Mouse (Mus musculus): Measurements from ENCODE around the gene Dcaf12l1. TPM values are rescaled to one million over a fixed set of nuclear protein-coding genes. Genes with fewer than 3 reads are reported as not detected.
A peak's percentile ranks its signal among the peaks of the same experiment; 100 is the strongest.
"Not testable (repeated sequence)": the region's sequence is repeated elsewhere in the genome, so short reads cannot be mapped to it uniquely, and the experiment has no call there.

Gene Dcaf12l1
- polyA plus RNA-seq (2015; fragmentation: Nextera tagmentation; extraction: Ambion mirVana), result 5.3 TPM in 2 replicates

DNA sequence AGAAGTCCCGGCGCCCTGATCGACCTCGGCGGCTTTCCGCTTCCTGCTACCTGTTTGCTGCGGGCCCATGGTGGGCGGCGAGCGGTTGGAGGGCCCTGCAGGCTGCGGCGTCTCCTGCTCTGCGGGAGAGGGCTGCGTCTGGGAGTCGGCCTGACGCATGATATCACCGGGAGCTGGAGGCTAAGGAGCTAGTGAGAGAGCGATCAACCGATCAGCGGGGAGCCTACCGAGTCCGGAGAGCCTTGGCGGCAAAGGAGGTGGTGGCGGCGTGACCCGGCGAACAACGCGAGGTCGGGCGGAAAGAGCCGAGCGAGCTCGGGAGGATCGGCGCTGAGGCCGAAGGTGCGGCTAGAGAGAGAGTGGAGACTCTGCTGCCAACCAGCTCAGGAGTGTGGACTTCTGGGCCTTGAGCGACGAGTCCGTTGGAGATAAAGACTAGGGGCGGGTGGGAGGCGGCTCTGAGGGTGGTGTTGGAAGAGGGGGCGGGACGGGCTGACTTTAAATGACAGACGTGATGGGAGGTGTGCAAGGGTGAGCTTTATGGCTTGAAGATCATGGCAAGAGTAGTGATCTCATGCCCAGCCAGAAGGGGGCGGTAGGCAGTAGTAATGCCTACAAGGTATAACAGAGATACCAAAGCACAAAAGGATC is at the start of gene Dcaf12l1:
Gene Dcaf12l1, minus strand, starts transcription at position 437 of the 651 bp plus-strand sequence.
- no peaks in the 10 kb centered on the region for H3K36me3 ChIP-seq
- ATAC-seq, result peak; percentile 99
- no peak within 1 kb of the TSS for H3K27ac ChIP-seq
- H3K9me3 ChIP-seq, result no peaks in the 10 kb centered on the region
- WGBS, result 20% methylated on average over 47 of the region's 47 CpGs
- no peaks in the 10 kb centered on the region for H3K4me1 ChIP-seq (replicated peaks)
- peak within 1 kb of the TSS; percentile 83 for H3K4me2 ChIP-seq (replicated peaks)
- peak within 1 kb of the TSS; percentile 50 for H3K9ac ChIP-seq
- no peaks in the 10 kb centered on the region for H3K27me3 ChIP-seq (replicated peaks)
- H3K4me3 ChIP-seq (replicated peaks), result peak within 1 kb of the TSS; percentile 43

DNA sequence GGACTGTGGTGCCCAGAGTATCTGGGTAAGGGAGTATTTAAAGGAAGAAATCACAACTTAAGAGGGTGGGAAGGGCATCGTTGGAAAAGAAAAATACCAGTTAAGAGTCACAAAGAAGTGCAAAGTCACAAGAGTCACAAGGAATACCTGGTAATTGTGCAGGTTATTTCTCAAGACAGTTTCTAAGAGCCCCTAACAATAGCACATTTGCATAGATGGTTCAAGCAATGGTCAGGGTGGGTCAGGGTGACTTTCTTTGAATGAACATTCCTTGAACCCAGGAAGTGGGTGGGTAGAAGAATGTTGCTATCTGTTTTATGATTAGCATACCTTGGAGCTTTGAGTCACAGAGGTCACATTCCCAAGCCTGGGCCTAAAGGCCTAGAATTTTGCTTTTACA is 19.4 kb upstream of the Dcaf12l1 start:
- not testable (repeated sequence) for H3K9me3 ChIP-seq; H3K4me3 ChIP-seq (replicated peaks); H3K27ac ChIP-seq; H3K9ac ChIP-seq; H3K36me3 ChIP-seq; ATAC-seq; H3K4me1 ChIP-seq (replicated peaks); H3K27me3 ChIP-seq (replicated peaks); H3K4me2 ChIP-seq (replicated peaks)
- WGBS, result 57% methylated on average over 1 of the region's 1 CpGs

DNA sequence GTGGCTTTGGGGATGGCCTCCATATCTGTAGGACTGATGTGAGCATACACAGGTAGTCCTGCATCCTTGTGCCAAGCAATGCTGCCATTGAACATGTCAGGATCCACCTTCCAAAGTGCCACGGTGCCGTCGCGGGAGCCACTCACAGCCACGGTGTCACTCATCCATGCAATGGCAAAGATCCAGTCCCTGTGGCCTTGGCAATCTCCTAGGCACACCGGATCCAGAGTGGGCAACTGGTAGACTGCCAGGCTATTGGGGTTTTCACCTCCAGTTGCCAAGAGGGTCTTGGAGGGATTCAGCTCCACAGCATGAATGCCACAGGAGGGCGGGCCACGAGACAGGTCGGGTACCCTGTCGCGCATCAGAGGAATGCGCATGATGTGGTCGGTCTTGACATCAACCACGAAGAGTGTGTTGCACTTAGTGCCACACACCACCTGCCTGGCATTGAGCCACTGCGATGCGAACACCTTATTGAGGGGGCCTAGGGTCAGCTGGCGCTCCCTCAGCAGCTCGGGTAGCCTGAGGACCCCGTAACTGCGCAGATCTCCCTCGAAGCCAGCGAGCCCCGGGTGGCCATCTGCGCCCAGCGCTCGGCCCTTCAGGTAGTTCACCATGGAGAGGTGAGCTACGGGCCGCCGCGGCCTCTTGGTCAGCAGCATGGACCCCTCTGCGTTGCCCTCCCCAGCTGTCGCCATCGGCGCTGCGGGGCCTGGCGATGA is 799 bp downstream of the Dcaf12l1 start:
- Histone ChIP-seq H3K4me1 (replicated peaks) (no peaks in the 10 kb centered on the region), H3K9me3 (no peaks in the 10 kb centered on the region), H3K36me3 (no peaks in the 10 kb centered on the region), H3K27me3 (replicated peaks) (no peaks in the 10 kb centered on the region), H3K4me3 (replicated peaks) (peak overlapping the region; percentile 43), H3K27ac (no peak overlapping the region), H3K9ac (peak overlapping the region; percentile 50), H3K4me2 (replicated peaks) (peak overlapping the region; percentile 83)
- 35% methylated on average over 36 of the region's 36 CpGs for WGBS
- no peak for ATAC-seq

All from intestine, embryonic 15.5 days (tissue).